Mouse (Mus musculus): ENCODE results near the gene Obox2.
"Not testable (repeated sequence)": the region's sequence is repeated elsewhere in the genome, so short reads cannot be mapped to it uniquely, and the experiment has no call there.

DNA sequence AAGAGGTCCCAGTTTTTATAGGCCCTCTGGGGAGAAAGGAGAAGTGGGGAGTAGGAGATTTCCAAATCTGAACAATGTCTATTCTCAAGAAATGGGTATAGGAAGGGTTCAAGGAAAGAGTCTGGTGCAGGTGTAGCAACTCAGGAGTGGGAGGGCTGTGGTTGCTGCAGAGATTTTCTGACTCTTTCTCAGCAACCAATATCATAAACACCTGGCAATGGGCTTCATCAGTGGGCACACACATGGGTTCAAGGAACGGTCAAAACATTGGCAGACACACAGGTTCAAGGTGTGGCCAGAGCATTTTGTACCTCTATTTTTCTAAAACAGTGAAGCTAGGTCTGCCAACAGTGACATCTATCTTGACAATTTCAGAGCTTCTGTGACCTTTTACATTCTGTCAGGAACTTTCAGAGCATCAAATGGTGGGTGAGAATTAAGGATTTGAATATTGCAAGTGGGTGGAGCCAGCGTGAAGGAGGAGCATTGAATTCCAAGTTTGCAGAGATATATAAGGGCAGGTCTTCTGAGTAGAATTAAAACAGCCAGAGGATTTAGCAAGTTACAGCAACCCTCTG, at the start of gene Obox2, which contains the start of gene Obox1:
- not testable (repeated sequence) for TF ChIP-seq CTCF (IDR thresholded peaks at IDR 0.05; ENCODE audit: low read depth, low read length); POLR2A (IDR thresholded peaks at IDR 0.05; ENCODE audit: borderline replicate concordance, low read depth, low read length)

All from bone marrow macrophage, adult 2 months (primary cell).